Mouse (Mus musculus): ENCODE measurements around the gene Rab34.

GRCm38 (mm10) chr11:78181830-78182357 is 6.3 kb upstream of the Rab34 start:
- TF ChIP-seq CTCF (IDR thresholded peaks at IDR 0.05; ENCODE audit: extremely low read depth, insufficient read depth, insufficient read length, insufficient replicate concordance) (no peak), POLR2A (IDR thresholded peaks at IDR 0.05; ENCODE audit: low read depth, low read length) (no peak)
